Mouse (Mus musculus): Measurements from ENCODE around the gene Bach2.
A peak's percentile ranks its signal among the peaks of the same experiment; 100 is the strongest.

Gene Bach2

DNA sequence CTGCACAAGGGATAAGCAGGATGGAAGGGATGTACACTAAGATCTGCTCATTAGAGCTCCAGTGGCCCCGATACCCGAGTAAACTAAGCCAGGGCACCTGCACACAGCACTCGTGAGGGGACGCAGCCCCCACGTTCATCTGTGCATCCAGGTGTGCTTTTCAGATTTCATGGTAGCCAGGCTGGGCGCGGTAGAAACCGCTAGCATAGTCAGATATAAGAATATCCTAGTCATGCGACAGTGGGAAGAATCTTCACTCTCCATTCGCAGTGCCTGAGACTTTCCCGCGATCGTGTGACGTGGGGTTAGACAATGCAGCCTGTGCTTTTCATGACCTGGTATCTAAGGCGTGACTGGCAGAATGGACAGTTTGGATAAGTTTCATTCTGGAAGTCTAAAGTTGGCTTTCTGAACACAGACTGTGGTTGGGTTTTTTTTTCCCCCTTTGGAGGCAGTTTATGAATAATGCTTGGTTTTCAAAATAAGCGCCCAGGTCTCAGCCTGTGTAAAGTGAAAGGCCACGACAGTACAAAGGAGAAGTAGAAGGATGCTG is 290.9 kb downstream of the Bach2 start:
- no peak for DNase-seq (ENCODE audit: low spot score)

DNA sequence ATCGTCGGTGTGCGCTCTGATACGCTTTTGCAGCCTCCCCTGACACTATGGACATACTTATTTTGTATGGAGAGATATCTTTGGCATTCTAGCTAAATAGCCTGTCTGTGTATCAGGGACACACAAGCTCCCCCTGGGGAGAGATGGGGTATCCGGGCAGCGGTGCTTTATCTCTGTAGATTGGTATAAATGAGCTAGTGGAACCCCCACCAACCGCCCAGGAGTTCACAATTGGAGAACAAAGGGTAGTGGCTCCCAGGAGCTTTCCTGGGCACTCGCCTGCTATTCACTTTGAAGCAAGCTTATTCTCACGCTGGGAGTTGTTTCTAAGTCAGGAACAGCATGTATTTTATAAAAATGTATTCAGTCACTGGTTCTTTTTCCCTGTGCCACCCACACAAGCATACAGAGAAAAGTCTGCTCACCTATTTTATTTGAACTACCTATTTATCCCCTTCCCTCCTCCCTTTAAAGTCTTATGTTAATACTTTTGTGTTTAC is 291.9 kb downstream of the Bach2 start:
- DNase-seq (ENCODE audit: low spot score), result no peak

DNA sequence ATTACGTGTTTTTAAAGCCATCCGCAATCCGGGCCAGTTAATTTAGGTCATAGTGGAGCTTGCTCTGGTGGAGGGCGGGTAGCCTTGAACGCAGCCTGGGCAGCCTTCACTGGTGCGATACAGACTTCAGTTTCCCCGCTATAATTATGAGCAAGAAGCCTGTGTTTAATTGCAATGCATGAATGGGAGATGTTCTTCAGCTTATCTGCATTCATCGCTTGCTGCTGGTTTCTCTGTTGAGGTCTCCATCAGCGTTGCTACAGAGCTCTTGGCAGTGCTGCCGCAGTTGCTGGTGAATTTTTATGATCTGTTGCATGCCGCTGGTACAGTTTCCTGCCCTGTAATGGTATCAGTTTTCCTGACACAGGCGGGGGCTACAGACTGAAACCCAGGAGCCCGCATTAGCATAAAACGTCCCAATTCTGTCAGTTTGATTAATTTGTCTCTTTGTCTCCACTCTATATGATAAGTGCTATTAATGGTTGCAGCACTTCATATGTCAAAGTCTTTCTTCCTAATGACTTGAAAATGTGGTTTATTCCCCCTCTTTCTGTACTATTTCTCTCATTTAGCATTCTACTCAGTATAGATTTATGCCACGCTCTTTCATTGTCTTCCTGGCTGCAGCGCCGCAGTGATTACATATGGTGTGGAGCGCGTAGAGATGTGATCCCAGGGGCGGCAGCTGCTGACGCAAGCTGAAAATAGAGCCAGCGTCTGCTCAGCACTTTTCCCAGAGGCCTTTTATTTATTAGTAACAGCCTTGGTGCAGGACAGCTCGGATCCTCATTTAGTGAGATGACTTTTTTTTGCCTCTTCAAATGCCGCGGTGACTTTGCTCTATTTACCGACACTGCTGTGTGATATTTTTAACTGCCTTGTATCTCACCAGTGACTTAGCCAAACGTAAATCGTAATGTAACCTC is 292.6 kb downstream of the Bach2 start:
- DNase-seq (ENCODE audit: low spot score), result peak; percentile 72

DNA sequence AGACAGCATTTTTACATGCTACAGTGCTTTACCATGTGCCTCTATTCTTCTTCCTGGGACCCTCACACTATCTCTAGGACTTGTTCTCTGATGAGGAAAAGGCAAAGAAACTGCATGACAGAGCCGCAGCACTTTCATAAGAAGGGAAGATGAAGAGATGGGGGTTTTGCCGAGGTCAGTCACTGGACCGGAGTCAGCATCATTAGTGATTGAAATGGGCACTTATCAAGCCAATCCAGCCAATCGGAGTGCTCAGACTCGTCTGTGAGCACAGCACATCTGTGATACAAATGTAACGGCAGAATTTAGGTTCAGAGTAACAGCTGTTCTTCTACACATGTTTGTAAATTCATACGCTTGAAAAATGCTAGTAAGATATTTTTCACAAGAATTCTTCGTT is 293.5 kb downstream of the Bach2 start:
- no peak for DNase-seq (ENCODE audit: low spot score)

DNA sequence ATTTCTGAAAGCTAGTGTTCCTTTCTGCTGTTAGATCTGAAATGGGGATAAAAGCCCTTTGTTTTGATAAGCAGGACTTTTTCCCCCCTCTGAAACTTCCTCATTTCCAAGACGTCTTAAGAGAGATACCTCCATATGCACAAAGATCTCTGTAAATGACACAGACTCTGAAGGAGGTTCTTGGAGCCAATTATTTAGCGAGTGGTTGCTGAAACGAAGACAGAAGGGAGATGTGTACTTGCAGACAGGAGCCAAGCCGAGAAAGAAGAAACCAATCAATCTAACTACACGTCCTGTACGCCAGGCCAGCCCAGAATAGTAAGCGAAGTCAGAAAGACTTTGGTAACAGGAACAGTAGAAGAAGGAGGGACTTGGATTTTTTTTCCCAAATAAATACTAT is 295.1 kb downstream of the Bach2 start:
- no peak for DNase-seq (ENCODE audit: low spot score)

DNA sequence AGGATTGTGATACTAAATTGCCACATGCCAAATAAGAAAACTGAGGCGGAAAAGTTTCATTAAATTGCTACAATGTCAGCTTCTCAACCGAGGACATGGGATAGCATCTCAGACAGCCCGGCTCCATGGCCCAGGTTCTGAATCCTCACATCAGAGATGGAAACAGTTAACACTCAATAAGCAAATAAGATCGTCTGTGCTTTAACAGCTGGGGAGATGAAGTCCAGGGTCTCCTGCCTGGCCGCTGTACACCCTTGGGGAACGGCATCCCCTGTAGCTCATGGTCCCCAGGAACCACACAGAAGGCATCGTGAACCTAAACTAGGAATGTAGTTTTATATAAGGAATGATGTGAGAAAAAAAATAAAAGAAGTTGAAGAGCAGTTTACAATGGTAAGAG is 297.0 kb downstream of the Bach2 start:
- DNase-seq (ENCODE audit: low spot score), result no peak

DNA sequence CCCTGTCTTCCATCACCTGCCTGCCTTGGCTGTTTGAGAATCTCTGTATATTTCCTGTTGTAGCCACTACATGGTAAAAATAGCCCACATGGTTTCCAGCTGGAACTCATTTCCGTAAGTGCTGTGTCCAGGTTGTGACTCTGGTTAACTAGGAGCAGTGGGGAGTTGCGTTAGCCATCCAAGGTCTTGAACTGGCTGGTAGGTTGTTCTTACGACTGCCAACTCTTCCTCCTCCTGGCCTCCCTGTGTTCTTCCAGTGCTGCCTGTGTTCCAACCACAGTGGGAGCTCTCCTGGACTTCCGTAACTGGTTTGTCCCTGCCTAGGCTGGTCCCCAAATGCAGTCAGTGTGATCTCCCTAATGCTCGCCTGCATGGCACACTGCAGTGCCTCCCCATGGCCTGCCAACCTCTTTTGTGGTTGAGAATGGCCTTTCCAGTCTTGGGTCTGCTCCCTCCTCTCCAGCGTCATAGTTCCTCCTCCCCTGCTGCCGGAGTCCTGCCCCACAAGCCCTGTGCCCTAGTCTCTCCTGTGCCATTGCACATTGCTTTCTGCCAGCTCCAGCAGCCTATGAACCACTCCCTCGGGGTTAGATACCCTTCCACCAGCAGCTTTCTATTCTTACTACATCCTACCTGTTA is 298.4 kb downstream of the Bach2 start:
- peak; percentile 42 for DNase-seq (ENCODE audit: low spot score)

DNA sequence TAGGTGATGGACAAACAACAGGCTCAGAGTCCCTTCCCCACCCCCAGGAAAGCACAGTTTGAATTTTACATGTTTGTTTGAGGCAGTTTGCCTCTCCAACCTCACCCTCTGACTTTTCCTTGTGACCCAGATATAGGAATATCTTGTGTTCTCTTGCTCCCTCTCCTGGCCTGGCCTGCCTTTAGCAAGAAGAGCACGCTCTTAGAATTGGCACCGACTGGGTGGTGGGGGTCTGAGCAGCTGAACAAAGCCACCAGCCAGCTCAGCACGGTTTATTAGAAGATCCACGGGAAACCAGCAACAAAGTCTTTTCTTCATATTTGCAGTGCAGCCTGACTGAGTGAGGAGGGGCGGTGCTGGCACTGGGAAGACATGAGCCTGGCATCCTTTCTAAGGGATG is 299.5 kb downstream of the Bach2 start:
- peak; percentile 89 for DNase-seq (ENCODE audit: low spot score)

DNA sequence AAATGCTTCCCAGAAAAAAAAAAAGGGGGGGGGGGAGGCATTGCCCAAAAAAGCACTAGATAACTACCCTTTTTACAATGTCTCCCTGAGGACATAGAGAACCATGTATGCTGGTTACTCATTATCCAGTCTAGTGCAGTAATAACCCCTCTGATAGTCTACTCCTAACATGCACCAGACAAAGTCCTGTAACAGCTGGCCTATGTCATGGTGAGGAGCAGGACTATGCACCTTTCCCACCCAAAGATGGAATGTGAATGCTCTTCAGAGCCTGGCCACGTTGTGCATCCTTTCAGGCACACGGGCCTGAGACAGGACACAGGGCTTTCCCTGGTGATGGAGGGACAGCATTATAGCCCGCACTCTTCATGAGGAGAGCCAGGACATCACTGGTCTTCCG is 299.9 kb downstream of the Bach2 start:
- DNase-seq (ENCODE audit: low spot score), result no peak

DNA sequence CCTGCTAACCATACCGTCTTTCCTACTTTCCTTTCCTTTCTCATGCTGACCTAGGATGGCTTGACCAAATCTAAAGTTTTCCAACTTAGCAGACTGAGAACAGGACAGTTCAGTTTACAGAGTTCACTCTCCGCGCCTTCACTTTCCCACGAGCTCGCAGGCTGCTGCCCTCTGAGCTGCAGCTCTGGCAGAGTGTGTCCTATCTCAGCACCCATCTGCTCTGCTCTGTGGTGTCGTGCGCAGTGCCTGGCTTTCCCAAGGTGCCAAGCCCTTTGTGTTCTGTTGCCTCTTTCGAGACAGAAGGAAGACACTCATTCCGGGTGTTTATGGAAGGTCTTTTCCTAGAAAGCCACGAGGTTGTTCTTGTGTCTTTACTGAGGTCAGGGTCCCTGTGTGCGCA is 300.4 kb downstream of the Bach2 start:
- no peak for DNase-seq (ENCODE audit: low spot score)

DNA sequence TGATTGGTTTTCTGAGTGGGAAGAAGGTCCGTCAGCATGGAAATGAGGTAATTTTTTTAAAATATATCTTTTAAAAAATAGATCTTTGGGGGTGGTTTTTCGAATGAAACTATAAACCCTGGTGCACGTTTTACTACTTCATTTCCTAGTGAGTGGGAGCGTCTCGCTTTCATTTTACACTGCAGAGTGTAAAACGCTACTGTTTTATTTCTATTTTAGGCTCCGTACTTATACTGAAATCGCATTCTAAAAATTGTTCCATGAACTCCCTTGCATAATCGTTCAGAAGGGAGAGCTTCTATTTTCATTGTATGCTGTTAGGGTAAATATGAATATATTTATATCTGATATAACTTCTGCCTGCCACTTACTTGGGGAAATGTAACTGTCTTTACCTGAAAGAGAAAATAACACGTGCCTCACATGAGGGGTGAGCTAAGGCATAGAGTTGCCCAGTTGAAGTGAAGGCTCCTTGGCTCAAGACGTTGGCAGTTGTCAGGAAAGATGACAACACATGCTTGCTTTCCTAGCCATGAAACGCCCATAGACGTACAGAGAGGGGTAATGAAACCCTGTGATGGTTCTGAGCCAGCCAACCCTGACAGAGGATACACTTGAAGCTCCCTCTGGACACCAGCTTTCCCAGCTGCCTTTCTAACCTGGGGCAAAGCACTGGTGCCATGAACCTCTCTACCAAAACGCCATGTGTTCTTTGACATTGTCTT is 306.4 kb downstream of the Bach2 start:
- no peak for DNase-seq (ENCODE audit: low spot score)

DNA sequence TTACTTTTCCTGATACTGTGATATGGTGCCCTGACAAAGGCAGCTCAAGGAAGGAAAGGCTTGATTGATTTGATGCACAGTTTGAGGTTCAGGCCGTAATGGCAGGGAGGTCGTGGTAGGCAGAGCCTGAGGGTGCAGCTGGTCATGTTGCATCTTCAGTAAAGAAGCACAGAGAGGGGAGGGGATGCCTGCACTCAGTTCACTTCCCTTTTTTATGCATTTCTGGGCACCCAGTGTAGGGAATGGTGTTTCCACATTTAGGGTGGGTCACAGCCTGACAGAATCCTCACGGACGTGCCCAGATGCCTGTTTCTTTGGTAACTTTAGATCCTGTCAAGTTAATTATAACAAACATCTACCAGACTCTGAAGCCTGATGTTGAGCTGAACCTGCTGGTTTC is 306.9 kb downstream of the Bach2 start:
- no peak for DNase-seq (ENCODE audit: low spot score)

DNA sequence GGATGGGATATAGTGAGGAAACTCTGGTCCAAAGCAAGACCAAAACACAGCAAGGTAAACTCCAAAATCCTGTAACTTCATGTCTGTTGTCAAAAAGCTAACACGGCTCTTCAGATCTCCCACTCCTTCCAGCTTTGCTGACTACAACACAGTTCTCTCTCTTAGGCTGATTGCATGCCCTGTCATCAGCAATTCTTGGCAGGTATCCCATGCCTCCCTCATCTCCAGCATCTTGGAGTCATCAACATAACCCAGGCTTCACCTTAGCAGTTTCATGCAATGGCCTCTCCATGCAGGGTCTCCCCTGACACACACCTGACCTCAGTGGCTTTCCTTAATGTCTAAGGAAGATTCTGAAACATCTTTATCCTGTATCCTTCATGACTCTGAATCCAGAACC is 310.5 kb downstream of the Bach2 start:
- no peak for DNase-seq (ENCODE audit: low spot score)

DNA sequence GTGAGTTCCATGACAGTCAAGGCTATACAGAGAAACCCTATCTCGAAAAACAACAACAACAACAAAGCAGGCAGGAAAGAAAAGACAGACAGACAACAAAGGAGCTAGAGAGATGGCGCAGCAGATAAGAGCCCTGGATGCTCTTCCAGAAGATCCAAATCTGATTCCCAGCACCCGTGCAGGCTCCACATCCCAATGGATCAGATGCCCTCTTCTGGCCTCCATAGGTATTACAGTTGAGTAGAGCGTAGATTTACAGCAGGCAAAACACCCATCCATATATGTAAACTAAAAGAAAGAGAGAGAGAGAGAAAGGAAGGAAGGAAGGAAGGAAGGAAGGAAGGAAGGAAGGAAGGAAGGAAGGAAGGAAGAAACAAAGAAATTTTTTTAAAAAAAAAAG is 312.7 kb downstream of the Bach2 start:
- DNase-seq (ENCODE audit: low spot score), result peak; percentile 72

DNA sequence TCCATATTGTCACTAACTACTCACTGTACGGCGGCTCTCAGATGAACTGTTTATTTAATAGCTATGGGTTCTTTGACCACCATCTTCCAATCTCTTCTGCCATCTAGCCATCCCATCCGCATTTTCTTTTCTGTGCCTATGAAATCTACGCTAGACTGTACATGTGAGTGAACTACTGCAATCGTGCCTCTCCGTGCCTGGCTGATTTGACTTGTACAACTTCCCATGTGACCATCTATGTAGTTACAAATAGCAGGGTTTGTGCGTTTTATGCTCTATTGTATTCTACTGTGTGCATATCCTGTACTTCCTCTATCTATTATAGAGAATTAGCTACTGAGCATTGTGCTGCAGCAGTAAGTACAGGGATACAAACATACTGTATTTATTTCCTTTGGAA is 316.9 kb downstream of the Bach2 start:
- no peak for DNase-seq (ENCODE audit: low spot score)

DNA sequence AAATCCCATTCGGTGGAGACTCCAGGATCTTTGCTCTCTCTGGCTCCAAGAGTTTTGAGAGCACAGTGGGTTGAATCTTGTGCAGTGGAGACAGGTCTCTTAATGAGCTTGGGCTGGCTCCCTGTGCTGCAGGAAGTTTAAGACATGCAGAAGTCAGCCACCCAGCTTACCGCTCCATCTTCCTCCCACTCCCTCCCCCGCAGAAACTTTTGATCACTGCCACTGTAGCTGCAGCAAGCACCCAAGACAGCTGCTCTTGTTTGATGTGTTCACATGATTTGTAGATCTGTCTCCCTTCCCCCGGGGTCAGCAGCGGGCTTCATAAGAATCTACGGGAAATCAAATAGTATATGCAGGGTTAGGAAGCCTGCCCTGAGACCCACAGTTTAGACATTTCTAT is 321.6 kb downstream of the Bach2 start:
- peak; percentile 53 for DNase-seq (ENCODE audit: low spot score)

DNA sequence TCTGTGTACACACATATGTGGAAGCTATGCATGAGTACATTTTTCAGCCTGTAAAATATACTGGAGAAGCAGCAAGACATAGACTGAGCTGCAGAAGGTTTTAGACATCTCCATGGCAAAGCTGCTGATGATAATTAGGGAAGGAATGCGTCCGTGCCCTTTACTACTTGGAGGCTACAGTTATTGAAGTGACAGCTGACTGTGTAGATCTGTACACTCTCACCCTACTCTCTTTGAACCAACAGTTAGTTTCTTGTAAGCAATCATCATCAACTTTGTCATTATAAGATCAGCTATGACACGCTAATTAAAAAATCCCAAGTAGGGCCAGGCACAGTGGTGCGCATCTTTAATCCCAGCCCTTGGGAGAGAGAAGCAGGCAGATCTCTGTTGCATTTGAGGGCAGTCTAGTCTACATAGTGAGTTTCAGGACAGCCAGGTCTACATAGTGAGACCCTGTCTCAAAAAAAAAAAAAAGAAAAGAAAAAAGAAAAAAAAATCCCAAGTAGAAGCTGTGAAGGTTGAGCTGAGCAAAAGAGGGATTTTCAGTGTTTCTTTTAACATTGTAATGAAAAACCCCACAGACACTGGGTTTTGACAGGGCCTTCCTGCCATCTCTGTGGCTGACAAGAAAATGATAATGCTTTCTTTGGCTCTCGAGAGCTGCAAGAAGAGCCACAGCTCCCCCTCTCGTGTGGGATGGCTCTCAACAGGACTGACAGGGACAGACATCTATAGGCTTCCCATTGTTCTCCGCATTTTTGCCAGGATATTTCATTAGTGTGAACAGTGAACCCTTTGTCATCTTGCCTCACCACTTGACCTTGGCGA is 322.3 kb downstream of the Bach2 start:
- peak; percentile 60 for DNase-seq (ENCODE audit: low spot score)

DNA sequence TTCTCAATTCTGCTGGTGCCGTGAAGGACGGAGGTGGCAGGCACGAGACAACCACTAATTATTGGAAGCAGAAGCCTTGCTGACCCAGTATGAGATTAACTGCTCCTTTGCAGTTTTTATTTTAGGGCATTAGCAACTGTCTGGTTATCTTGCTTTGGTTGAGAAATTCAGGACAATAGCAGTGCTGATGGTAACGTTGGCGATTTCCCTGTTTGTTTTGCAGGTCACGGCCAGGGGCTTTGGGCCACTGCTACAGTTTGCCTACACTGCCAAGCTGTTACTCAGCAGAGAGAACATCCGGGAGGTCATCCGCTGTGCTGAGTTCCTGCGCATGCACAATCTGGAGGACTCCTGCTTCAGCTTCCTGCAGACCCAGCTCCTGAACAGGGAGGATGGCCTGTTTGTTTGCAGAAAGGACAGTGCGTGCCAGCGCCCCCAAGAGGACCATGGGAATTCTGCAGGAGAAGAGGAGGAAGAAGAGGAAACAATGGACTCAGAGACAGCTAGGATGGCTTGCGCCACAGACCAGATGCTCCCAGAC is 323.0 kb downstream of the Bach2 start:
- peak; percentile 60 for DNase-seq (ENCODE audit: low spot score)

DNA sequence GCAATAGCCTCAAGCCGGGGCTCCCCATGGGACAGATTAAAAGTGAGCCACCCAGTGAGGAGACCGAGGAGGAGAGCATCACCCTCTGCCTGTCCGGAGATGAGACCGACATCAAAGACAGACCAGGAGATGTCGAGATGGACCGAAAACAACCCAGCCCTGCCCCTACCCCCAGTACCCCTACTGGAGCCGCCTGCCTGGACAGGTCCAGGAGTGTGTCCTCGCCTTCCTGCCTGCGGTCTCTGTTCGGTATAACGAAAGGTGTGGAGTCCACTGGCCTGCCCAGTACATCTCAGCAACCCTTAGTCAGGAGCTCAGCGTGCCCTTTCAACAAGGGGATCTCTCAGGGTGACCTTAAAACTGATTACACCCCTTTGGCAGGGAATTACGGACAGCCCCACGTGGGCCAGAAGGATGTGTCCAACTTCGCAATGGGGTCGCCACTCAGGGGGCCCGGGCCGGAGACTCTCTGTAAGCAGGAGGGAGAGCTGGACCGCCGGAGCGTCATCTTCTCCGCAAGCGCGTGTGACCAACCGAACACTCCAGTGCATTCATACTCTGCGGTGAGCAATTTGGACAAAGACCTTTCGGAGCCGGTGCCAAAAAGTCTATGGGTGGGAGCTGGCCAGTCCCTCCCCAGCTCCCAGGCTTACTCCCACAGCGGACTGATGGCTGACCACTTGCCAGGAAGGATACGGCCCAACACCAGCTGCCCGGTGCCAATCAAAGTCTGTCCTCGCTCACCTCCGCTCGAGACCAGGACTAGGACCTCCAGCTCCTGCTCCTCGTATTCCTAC is 323.9 kb downstream of the Bach2 start:
- no peak for DNase-seq (ENCODE audit: low spot score)

DNA sequence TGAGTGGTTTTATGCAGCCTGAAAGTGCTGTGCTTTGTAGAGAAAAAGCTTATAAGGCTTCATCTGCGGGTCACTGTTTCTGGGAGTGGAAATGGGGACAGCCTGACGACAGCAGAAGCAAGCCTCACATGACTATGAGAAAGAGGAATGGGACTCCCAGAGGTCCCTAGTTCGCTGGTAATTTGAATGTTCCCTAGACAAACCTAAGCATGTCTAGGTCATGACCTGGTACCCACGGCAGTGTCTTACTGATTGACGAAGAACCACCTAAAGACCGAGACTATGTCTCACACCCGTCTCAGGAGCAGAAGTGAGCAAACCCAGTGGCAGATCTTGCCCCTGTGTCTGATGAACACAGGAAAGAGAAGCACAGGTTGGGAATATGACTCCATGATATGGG is 325.8 kb downstream of the Bach2 start:
- no peak for DNase-seq (ENCODE audit: low spot score)

Measured in embryo, embryonic 10 days (tissue).